13 mouse cellular contexts compared by ENCODE assay signal in the genomic region with DNA sequence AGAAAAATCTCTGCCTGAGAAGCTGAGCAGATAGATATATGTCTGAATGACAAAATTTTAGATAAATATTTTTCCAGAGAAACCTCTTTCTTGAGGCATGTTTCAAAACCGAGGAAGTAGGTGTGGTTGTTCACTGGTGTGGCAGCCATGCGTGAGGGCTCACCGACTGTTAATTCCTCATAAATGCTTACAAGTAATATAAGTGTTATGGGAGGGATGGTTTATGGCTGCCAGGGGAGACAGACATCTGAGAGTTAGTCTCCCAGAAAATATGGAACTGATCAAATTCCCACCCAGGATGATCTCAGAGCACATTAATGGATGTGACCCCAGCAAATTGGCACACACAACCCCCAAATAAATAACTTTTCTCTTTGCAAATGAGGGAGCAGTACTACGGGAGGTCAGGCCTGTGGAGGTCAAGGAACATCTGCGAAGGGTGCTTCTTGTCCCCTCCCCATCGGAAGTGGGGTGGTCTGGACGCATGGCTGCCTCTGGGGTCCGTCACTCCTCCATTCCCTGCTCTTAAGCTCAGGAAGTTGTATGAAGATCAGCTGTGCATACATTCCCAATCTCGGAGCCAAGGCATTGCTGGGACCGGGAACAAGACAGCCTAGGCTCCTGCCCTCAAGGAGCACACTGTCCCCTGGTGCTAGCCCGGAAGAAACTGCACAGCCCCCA.
"Had no signal": no experiment of that assay in that cellular context is flagged by ENCODE, and none has a peak within 500 bp of the region (broad histone marks: within the 10 kb centered on the region; RNA-seq: fewer than 3 reads in every experiment).

No protein-coding gene starts in this region.

- H3K36me3 ChIP-seq: limb, embryonic 12.5 days; liver, embryonic 13.5 days; midbrain, embryonic 13.5 days; stomach, embryonic 15.5 days had no signal

- H3K9me3 ChIP-seq: limb, embryonic 12.5 days; liver, embryonic 13.5 days; midbrain, embryonic 13.5 days; stomach, embryonic 15.5 days had no signal

- H3K4me2 ChIP-seq: limb, embryonic 12.5 days; liver, embryonic 13.5 days; midbrain, embryonic 13.5 days; stomach, embryonic 15.5 days had no signal

- H3K4me3 ChIP-seq: layer of hippocampus, adult 2 months; limb, embryonic 12.5 days; liver, embryonic 13.5 days; midbrain, embryonic 13.5 days; stomach, embryonic 15.5 days had no signal

- H3K27ac ChIP-seq: layer of hippocampus, adult 2 months; limb, embryonic 12.5 days; liver, embryonic 13.5 days; midbrain, embryonic 13.5 days; stomach, embryonic 15.5 days had no signal

- ATAC-seq: hindbrain, embryonic 16.5 days; inflammation-experienced regulatory T-cells, adult 6 months; intestine, postnatal 0 days; liver, postnatal 0 days; midbrain, embryonic 13.5 days had no signal

- H3K9ac ChIP-seq: limb, embryonic 12.5 days; liver, embryonic 13.5 days; liver, postnatal 0 days; midbrain, embryonic 13.5 days; stomach, embryonic 15.5 days had no signal

- DNase-seq: liver; liver, embryonic 13.5 days; liver, postnatal 0 days; right cerebral cortex, postnatal 14 days; thymus, adult 2 months; thymus, postnatal 25 days had no signal
